Mouse (Mus musculus): Measurements from ENCODE around the gene Tmem196. TPM values are rescaled to one million over a fixed set of nuclear protein-coding genes. Genes with fewer than 3 reads are reported as not detected.

Gene Tmem196
- 0.52 TPM for polyA plus RNA-seq (2014; fragmentation: Illumina TruSeq; extraction: RNeasy Lipid Tissue Mini Kit (QIAGEN cat#74804); ENCODE audit: low replicate concordance)

GRCm38 (mm10) chr12:119945589-119946310 is at the start of gene Tmem196:
Gene Tmem196 (plus strand): TSS chr12:119945822.

